Mouse (Mus musculus): ENCODE data around the gene Cct3.
"Not testable (repeated sequence)": the region's sequence is repeated elsewhere in the genome, so short reads cannot be mapped to it uniquely, and the experiment has no call there.

Gene Cct3

DNA sequence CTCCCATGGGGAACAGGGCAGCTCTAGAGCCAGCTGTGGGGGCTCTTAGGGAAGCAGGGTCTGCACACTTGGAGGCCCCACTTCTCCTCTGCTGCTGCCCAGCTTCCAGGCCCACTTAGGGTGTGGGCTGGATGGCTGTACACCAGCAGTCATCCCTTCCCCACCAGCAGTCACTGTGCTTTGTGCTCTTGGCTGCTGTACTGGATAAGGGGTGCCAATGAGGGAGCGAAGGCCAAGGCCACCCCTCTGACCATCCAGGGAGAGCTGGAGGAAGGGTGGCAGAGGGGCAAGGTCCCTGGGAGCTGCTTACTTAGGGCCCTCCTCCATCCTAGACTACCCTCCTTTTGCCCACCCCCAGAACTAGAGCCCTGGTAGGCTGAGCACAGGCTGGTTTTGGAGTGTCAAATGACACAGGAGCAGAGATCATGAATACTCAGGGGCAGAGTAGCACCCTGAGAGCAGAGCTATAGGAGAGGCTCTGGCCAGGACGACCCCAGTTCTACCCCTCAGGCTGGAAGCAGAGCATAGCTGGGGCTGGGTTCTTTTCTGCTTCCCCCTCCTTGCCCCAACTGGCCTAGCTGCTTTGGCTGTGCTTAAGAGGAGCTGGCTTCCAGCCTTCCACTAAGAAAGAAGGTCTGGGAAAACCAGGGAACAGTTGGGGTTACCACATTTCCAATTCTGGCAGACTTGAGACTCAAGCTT is 64.8 kb downstream of the Cct3 start:
- DNase-seq (ENCODE audit: low spot score), result no peak

DNA sequence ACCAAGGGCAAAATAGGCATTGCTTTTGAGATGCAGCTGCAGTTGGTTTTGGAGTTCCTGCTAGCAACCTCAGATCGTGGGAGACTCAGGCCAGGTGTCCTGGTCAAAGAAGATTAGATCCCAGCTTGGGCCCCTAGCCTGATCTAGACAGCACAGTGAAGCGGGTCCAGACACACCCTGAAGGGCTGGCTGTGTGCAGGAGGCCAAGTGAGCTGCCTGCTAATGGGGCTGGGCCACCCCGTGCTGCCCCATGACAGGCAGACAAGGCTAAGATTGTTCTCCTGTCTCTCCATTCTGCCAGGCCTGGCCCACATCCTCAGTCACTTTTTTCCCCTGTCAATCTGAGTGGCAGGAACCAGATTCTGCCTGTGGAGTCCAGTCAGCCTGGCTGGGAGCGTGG is 66.8 kb downstream of the Cct3 start:
- no peak for DNase-seq (ENCODE audit: low spot score)

DNA sequence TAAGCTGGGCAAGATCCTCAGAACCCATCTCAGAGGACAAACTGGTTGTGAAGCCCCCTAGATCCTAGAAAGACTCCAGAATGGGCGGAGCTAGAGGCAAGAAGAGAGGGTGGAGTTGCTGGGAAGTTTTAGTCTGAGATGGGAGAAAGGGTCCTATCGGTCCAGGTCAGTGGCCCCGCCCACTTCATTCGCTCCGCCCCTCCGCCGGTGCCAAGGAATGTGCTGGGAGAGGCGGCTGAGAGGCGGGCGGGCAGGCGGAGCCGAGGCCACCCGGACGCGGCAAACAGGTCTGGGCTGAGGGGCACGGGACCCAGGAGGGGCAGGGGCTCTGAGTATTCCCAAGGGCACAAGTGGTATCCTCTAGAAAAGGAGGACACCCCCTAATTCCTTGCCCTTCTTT is 67.4 kb downstream of the Cct3 start, which contains the start of gene Paqr6:
Gene Paqr6, plus strand, starts transcription at position 248 of the 400 bp plus-strand sequence.
- DNase-seq (ENCODE audit: low spot score), result peak; percentile 80

DNA sequence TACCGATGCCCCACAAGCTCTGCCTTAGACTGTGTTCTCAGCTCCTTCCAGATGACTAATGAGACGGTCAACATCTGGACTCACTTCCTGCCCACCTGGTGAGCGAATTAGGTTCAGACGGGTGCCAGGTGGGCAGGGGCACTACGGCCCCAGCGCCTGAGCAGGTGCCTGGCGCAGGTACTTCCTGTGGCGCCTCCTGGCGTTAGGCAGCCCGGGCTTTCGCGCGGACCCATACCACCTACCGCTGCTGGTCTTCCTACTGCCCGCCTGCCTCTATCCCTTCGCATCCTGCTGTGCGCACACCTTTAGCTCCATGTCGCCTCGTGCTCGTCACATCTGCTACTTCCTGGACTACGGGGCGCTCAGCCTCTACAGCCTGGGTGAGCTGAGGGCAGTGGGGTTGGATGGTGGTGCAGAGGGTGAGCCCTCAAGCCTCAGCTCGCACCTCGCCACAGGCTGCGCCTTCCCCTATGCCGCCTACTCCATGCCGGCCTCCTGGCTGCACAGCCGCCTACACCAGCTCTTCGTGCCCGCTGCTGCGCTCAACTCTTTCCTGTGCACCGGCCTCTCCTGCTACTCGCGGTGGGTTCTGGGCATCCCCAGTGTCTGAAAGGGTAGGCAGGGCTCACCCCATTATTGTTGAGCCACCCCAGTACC is 68.9 kb downstream of the Cct3 start:
- DNase-seq (ENCODE audit: low spot score), result no peak

DNA sequence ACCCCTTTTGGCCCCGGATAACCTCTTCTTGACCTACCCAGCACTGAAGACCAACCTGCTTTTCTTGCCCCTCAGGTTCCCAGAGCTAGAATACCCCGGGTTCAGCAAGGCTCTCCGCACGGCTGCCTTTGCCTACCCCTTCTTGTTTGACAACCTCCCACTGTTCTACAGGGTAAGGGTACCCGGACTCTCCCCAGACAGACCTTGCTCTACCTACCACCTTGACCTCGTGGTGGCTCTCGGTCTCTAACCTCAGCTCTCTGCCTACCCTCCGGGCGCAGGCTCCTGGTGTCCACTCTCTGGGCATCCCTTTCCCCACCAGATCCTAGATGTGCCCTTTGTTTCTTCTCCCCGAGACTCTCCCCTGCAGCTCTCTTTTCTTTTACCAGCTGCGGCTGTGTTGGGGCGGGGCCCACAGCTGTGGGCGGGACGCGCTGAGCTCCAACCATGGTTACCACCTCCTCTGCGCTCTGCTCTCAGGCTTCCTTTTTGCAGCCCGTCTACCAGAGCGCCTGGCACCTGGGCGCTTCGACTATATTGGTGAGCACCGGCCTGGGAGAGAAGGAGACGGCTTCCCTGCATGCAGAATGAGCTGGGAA is 70.0 kb downstream of the Cct3 start:
- not testable (repeated sequence) for DNase-seq (ENCODE audit: low spot score)

DNA sequence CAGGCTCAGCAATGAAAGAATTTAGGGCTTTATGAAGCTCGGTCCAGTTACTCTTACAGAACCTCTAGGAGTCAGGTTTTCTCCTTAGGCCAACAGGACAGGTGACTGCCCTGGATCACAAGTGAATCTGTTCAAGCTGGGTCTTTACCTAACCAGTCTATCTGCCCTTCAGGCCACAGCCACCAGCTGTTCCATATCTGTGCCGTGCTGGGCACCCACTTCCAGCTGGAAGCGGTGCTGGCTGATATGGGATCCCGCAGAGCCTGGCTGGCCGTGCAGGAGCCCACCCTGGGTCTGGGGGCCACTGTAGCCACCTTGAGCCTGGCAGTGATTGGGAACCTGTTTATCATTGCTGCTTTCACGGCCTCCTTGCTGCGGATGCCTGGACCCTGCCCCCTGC is 70.6 kb downstream of the Cct3 start:
- DNase-seq (ENCODE audit: low spot score), result not testable (repeated sequence)

DNA sequence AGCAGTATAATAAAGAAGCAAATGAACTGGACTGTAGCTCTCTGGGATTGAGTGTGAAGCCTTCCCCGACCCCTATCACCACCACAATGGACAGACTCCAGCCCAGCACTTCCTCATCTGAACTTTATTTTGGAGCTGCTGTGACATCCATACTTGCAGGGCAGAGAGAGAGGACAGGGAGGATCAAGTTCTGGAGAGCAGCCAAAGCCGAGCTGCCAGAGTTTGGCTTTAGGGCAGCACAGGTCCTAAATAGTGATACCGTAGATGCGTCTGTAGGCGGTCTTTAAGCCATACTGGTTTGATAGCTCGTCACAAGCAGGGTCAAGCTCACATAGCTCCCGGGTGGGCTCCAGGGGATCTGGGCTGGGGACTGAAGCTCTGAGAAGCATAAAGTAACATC is 71.6 kb downstream of the Cct3 start:
- not testable (repeated sequence) for DNase-seq (ENCODE audit: low spot score)
